Mouse (Mus musculus) spleen, adult 12 weeks (tissue): ENCODE results near the gene Tiam2.

ENCODE experiments used
- DNase-seq: peaks from one replicate; pipeline ENCODE4 v3.0.0; 2022; ENCODE audit warnings: low spot score

Tiam2 gene

DNA sequence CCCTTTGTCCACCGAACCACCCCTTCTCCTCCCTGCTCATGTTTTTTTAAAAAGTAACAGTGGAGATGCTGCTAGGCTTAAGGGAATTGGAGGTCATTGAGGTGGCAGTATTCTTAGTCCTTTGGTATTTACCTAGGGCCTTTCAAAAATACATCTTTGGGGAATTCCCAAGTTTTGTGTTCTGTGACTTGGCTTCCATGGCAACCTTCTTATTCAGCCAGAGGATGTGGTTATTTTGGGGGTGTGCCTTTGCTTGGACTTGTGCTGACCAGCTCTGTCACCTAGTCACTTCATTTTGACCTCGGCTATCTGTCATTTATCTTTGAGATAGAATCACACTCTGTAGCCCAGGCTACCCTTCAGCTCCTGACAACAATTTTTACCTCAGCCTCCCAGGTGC, 68.6 kb downstream of the Tiam2 start:
- DNase-seq: no peak

DNA sequence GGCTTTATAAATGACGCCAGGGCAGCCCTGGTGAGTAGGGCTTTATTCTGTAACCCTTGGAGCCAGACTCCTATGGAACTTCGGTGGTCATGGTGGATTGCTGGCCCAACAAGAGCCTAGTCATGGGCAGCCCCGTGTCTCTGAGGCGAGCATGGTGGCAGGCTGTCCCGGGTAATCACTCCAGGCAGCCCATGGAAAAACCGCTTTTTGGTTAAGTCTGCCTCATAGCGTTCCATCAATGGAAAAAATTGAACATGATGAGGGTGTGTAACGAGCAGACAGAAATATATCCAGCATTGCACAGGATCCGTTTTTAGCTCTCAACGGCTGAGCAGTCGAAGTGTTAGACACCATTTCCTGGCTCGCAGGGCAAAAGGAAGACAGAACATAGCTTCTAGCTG, 70.5 kb downstream of the Tiam2 start:
- no peak for DNase-seq

DNA sequence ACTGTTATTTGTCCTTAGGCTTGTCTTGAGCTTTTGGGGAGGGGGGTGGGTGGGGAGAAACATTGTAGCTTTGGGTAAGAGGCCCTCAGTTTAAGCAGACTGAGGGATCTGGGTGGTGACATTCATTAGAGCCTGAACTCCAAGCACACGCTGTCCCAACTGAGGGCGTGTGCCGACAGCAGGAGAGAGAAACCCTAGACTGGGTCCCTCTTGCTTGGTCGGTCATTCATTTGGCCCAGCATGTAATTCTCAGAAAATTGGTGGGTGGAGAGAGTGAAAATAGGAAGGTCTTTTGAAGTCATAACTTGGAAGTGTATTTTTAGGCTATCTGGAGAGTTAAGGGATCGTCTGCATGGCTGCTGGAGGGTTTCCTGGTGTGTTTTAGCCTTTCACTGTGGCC, 71.5 kb downstream of the Tiam2 start:
- DNase-seq: no peak

GRCm38 (mm10) chr17:3405350-3406073, 79.1 kb downstream of the Tiam2 start:
- DNase-seq: no peak

- DNase-seq: no peak
These were observed 80.7 kb downstream of the Tiam2 start for GRCm38 (mm10) chr17:3407051-3407450.

DNA sequence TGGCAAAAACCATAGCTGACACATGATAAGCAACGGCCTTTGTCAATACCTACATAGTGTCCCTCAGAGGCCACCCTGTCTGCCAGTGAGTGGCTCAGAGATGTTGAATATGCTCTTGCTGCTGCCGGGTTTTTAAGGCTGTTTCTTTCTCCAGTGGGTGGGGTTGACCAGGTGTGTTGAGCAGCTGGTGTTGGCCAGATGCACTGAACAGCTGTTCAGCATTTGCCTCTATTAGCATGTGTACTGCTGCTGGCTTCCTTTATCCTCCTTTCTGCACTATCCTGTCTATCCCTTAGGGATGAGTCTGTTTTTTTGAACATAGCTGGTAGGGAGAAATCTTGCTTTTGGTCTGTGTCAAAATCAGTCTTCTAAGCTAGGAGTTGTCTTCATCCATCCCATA, 83.9 kb downstream of the Tiam2 start:
- DNase-seq: no peak

GRCm38 (mm10) chr17:3412771-3413170, 86.4 kb downstream of the Tiam2 start:
- no peak for DNase-seq

GRCm38 (mm10) chr17:3415580-3415979, 89.2 kb downstream of the Tiam2 start:
- no peak for DNase-seq

GRCm38 (mm10) chr17:3416401-3416800, 90.0 kb downstream of the Tiam2 start:
- DNase-seq: no peak

- no peak for DNase-seq
These were observed 93.1 kb downstream of the Tiam2 start for GRCm38 (mm10) chr17:3419368-3419928.

DNA sequence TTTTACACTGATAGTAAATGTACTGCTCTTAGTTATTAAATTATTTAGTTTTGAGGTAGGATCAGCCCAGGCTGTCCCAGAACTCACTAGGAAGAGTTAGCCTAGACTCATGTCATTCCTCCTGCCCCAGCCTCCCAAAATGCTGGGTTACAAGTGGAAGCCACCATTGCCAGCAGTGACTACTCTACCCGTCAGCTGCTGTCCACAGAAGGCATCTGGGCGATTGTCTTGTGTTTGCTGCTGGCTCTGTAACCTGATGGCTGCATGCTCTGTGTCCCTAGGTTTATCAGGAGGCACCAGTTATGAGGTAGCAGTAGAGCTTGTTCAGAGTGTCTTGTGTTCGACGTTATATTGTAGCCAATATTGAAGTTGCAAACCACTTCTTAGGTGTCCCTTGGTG, 93.8 kb downstream of the Tiam2 start:
- DNase-seq: no peak

DNA sequence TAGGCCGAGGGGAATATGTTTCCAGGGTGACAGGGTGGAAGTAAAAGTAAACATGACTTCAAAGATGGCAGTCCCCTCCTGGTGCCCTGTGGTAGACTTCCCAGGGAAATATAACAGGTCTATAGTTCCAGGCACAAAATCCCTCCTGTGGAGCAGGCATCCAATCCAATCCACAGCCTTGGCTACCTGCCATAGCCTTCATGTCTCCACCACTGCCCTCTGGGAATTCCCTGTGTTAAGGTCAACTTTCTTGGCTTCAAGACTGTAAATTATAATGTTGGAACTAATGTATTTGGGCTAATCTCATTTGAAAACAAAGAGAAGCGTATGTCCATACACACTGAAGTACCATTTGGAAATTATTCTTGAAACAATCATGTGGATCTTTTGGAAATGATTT, 97.0 kb downstream of the Tiam2 start:
- no peak for DNase-seq

- DNase-seq: no peak
These were observed 102.3 kb downstream of the Tiam2 start for GRCm38 (mm10) chr17:3428659-3429058.

- DNase-seq: no peak
These were observed 106.5 kb downstream of the Tiam2 start for GRCm38 (mm10) chr17:3432590-3433498.

DNA sequence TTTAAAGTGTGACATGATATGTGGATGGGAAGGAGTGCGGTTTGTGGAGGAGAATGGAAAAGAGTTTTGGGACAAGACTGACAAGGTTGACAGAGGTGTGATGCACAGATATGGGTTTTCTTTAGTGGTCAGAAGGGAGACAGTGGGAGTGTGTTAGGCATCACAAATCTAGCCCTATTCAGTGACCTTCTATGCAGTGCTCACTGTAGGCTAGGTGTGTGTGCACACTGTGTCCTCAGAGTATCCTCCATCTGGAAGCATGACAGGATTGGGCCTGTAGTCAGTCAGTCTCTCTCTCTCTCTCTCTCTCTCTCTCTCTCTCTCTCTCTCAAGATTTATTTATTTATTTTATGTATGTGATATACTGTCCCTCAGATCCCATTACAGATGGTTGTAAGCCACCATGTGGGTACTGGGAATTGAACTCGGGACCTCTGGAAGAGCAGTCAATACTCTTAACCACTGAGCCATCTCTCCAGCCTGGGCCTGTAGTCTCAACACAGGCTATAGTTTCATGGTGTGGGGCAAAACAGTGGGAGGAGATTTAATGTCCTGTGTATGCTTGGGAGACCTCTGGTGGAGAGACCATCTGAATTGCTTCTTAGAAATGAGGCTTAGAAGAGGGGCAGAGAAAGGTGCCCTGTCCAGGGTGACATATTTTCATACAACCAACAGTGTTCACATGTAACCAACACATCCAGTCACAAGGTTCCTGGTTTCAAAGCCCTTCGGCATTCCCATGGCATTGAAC, 107.3 kb downstream of the Tiam2 start:
- no peak for DNase-seq

- DNase-seq: no peak
These were observed 108.9 kb downstream of the Tiam2 start for GRCm38 (mm10) chr17:3435299-3435698.

GRCm38 (mm10) chr17:3436841-3437515, 110.6 kb downstream of the Tiam2 start:
- DNase-seq: no peak

- no peak for DNase-seq
These were observed 116.4 kb downstream of the Tiam2 start for GRCm38 (mm10) chr17:3442526-3443401.

- no peak for DNase-seq
These were observed 120.0 kb downstream of the Tiam2 start for GRCm38 (mm10) chr17:3446191-3446950.

DNA sequence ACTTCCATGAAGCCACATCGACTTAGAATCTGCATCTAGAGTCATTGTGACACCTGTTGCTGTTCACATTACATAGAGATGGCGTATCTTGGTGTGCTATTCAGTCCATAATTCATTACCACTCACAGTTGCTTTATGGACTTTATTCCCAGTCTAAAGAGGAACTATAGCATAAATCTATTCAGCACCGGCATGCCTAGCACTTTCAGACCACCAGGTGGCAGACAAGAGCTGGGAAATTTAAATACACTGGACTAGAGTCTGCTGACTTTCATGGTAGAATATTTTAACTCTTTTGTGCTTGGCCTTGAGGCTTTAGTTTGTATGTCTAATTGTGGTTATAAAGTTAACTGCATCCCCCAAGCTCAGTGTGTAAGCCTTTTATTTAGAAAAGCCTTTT, 122.4 kb downstream of the Tiam2 start:
- no peak for DNase-seq
